In the genomic region with DNA sequence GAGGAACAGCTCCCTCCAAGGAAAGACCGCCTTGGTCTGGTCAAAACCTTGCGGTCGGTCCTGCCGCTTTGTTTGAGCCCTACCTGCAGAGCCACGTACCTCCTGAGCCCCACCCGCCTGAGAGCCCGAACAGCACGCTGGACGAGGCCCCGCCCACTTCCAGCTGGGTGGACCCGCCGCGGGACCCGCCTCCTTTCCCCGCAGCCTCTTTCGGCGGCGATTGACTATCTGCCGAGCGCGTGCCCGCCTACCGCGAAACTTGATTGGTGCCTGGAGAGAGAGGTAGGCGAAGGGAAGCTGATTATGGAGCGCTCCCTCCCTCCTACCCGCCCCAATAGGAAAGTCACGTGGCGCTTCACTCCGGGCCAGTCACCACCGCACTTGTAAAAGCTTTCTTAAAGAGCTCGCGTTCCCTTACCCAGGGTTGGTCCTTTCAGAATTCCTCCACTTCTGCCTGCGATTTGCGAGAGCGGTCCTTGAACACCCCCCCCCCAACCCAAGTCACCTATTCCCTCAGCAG, we compare ENCODE assay signal across 8 mouse cellular contexts. TPM values are rescaled to one million over a fixed set of nuclear protein-coding genes. Genes with fewer than 3 reads are reported as not detected.
A peak's percentile ranks its signal among the peaks of the same experiment; 100 is the strongest.
DNase-seq lines count a peak whose midpoint lies in the region; ATAC-seq and TF ChIP-seq lines count a peak whose summit lies in the region.

No protein-coding gene starts in this region.

- peak overlapping the region; percentile 99 for H3K9ac ChIP-seq in embryonic facial prominence, embryonic 13.5 days
- H3K9ac ChIP-seq in limb, embryonic 12.5 days (replicated peaks): peak overlapping the region; percentile 98
- H3K9ac ChIP-seq in midbrain, embryonic 15.5 days: peak overlapping the region; percentile 79

- peak overlapping the region; percentile 99 for H3K27ac ChIP-seq in embryonic facial prominence, embryonic 13.5 days
- H3K27ac ChIP-seq in kidney, adult 2 months (ENCODE audit: insufficient read depth, low read depth, low read length): peak overlapping the region; percentile 90
- peak overlapping the region; percentile 99 for H3K27ac ChIP-seq in limb, embryonic 12.5 days
- peak overlapping the region; percentile 97 for H3K27ac ChIP-seq in midbrain, embryonic 15.5 days
- H3K27ac ChIP-seq in spleen, adult 2 months (ENCODE audit: insufficient read depth, low read length): peak overlapping the region; percentile 80

- H3K4me1 ChIP-seq in embryonic facial prominence, embryonic 13.5 days: peaks cover 55% of the 10 kb centered on the region
- peaks cover 14% of the 10 kb centered on the region for H3K4me1 ChIP-seq in kidney, adult 2 months (ENCODE audit: control insufficient read depth, insufficient read depth, low read length)
- peaks cover 53% of the 10 kb centered on the region for H3K4me1 ChIP-seq in limb, embryonic 12.5 days (replicated peaks)
- H3K4me1 ChIP-seq in midbrain, embryonic 15.5 days: peaks cover 37% of the 10 kb centered on the region
- peaks cover 17% of the 10 kb centered on the region for H3K4me1 ChIP-seq in spleen, adult 2 months (ENCODE audit: control insufficient read depth, insufficient read depth, insufficient read length)

- no peak for TF ChIP-seq CTCF in kidney, adult 2 months (conservative IDR thresholded peaks at IDR 0.05; ENCODE audit: insufficient read depth, insufficient read length, low read depth, low read length)
- no peak for TF ChIP-seq CTCF in spleen, adult 2 months (IDR thresholded peaks at IDR 0.05; ENCODE audit: extremely low read depth, insufficient read depth, insufficient read length, insufficient replicate concordance)

- peak overlapping the region; percentile 96 for H3K4me2 ChIP-seq in embryonic facial prominence, embryonic 13.5 days
- peak overlapping the region; percentile 96 for H3K4me2 ChIP-seq in limb, embryonic 12.5 days
- peak overlapping the region; percentile 93 for H3K4me2 ChIP-seq in midbrain, embryonic 15.5 days

- H3K9me3 ChIP-seq in embryonic facial prominence, embryonic 13.5 days: no peaks in the 10 kb centered on the region
- no peaks in the 10 kb centered on the region for H3K9me3 ChIP-seq in limb, embryonic 12.5 days
- no peaks in the 10 kb centered on the region for H3K9me3 ChIP-seq in midbrain, embryonic 15.5 days

- H3K27me3 ChIP-seq in embryonic facial prominence, embryonic 13.5 days: no peaks in the 10 kb centered on the region
- no peaks in the 10 kb centered on the region for H3K27me3 ChIP-seq in kidney, adult 2 months (replicated peaks; ENCODE audit: control insufficient read depth, insufficient read depth, low read length)
- H3K27me3 ChIP-seq in limb, embryonic 12.5 days: no peaks in the 10 kb centered on the region
- 0 out of 2 replicates have a peak, but pooled peaks cover 4% of the 10 kb centered on the region for H3K27me3 ChIP-seq in midbrain, embryonic 15.5 days (replicated peaks)
- no peaks in the 10 kb centered on the region for H3K27me3 ChIP-seq in spleen, adult 2 months (ENCODE audit: control insufficient read depth, insufficient read depth, low read length)

- peak; percentile 91 for ATAC-seq in embryonic facial prominence, embryonic 13.5 days (ENCODE audit: insufficient number of reproducible peaks, insufficient read depth, low FRiP score, low TSS enrichment, low read depth)
- peak; percentile 90 for ATAC-seq in limb, embryonic 12.5 days (ENCODE audit: insufficient number of reproducible peaks, insufficient read depth, low FRiP score, low TSS enrichment, low read depth)
- peak; percentile 94 for ATAC-seq in midbrain, embryonic 15.5 days (replicated peaks)

- peaks cover 21% of the 10 kb centered on the region for H3K36me3 ChIP-seq in embryonic facial prominence, embryonic 13.5 days
- no peaks in the 10 kb centered on the region for H3K36me3 ChIP-seq in kidney, adult 2 months (ENCODE audit: control insufficient read depth, insufficient read depth, low read length)
- H3K36me3 ChIP-seq in limb, embryonic 12.5 days: peaks cover 24% of the 10 kb centered on the region
- peaks cover 7% of the 10 kb centered on the region; the same call in 1 of the 2 replicates for H3K36me3 ChIP-seq in midbrain, embryonic 15.5 days (replicated peaks)
- no peaks in the 10 kb centered on the region for H3K36me3 ChIP-seq in spleen, adult 2 months (ENCODE audit: control insufficient read depth, insufficient read depth, low read length)

- H3K4me3 ChIP-seq in embryonic facial prominence, embryonic 13.5 days: peak overlapping the region; percentile 97
- peak overlapping the region; percentile 58 for H3K4me3 ChIP-seq in kidney, adult 2 months (ENCODE audit: insufficient read depth, low read depth, low read length)
- peak overlapping the region; percentile 99 for H3K4me3 ChIP-seq in limb, embryonic 12.5 days (replicated peaks)
- peak overlapping the region; percentile 92 for H3K4me3 ChIP-seq in midbrain, embryonic 15.5 days
- H3K4me3 ChIP-seq in spleen, adult 2 months (ENCODE audit: extremely low read depth, insufficient read depth, insufficient read length): peak overlapping the region; percentile 68

- under 1% methylated on average over 36 of the region's 36 CpGs for WGBS in embryonic facial prominence, embryonic 13.5 days
- WGBS in kidney, adult 2 months: under 1% methylated on average over 36 of the region's 36 CpGs
- WGBS in limb, embryonic 12.5 days: under 1% methylated on average over 36 of the region's 36 CpGs
- WGBS in midbrain, embryonic 15.5 days: 0% methylated on average over 36 of the region's 36 CpGs
- under 1% methylated on average over 36 of the region's 36 CpGs for WGBS in spleen, adult 2 months

- peak; percentile 12 for TF ChIP-seq POLR2A in kidney, adult 2 months (IDR thresholded peaks at IDR 0.05; ENCODE audit: low read depth, low read length)
- no peak for TF ChIP-seq POLR2A in spleen, adult 2 months (IDR thresholded peaks at IDR 0.05; ENCODE audit: low read depth, low read length)

- peak; percentile 97 for DNase-seq in 3134 (ENCODE audit: extremely low read depth, insufficient read length, low spot score)
- DNase-seq in adrenal gland, postnatal 36 days: peak; percentile 99
- DNase-seq in heart, adult 18-20 months: peak; percentile 98 to 100
- peak; percentile 100 for DNase-seq in kidney, adult 2 months
- DNase-seq in spleen, adult 2 months (ENCODE audit: low read depth in 1 of 2, low spot score in 2 of 2): peak; percentile 95 to 99

RNA-seq across cellular contexts. Expression of a gene that starts 0.8 kb away (rescaled TPM):
- total RNA-seq in adrenal gland, postnatal 36 days (2021): 10 to 100 TPM; 16.4 to 24.1 TPM
- 40.3 and 40.6 TPM in 2 replicates for polyA plus RNA-seq in embryonic facial prominence, embryonic 13.5 days (2015; fragmentation: Nextera tagmentation; extraction: Ambion mirVana)
- total RNA-seq in heart, adult 18-20 months (2021): 10 to 100 TPM; 45.5 to 46.2 TPM
- 38.8 and 44.1 TPM in 2 replicates for polyA plus RNA-seq in kidney, adult 2 months (2012; rRNA removed)
- 53.7 and 58.9 TPM in 2 replicates for polyA plus RNA-seq in limb, embryonic 12.5 days (2016; fragmentation: Nextera tagmentation; extraction: Ambion mirVana)
- polyA plus RNA-seq in midbrain, embryonic 15.5 days (2015; fragmentation: Nextera tagmentation; extraction: Ambion mirVana): 15.7 and 16.1 TPM in 2 replicates
- 73.1 and 93.2 TPM in 2 replicates for polyA plus RNA-seq in spleen, adult 2 months (2012; rRNA removed)

Comparison
In these comparisons a context has a peak if more than half of its experiments do, and no peak if none do; other contexts are left out.
1. Peak in every context shown above with its lines: DNase-seq, ATAC-seq, H3K4me3 ChIP-seq and H3K27ac ChIP-seq.